Mouse (Mus musculus) embryonic facial prominence, embryonic 15.5 days (tissue): ENCODE measurements at regions not wholly inside any gene's neighbourhood (a gene's known extent, or its start where the extent isn't known, plus 50 kb on each side); places are given as distances from the start of the nearest gene placed in this dataset.

ENCODE experiments used
- ATAC-seq: fragments of 200-750 bp; cut with Nextera tagmentation; 2 replicates; pipeline ENCODE4 v1.8.0; 2017; ENCODE audit warnings: low read depth, moderate TSS enrichment; ENCODE audit not compliant: insufficient number of reproducible peaks, low FRiP score, low TSS enrichment
- H3K27ac ChIP-seq: fragments of 300-500 bp; sonication (generic); replicated peaks from 2 replicates; pipeline ENCODE4 v1.5.1; 2015; ENCODE audit warnings: mild to moderate bottlenecking, inconsistent platforms
- H3K27me3 ChIP-seq: fragments of 300-500 bp; sonication (generic); 2 replicates; pipeline ENCODE4 v1.6.1; 2015; ENCODE audit warnings: inconsistent platforms
- H3K36me3 ChIP-seq: fragments of 300-500 bp; sonication (generic); 2 replicates; pipeline ENCODE4 v1.6.1; 2015; ENCODE audit warnings: mild to moderate bottlenecking, inconsistent platforms
- H3K4me1 ChIP-seq: fragments of 300-500 bp; sonication (generic); 2 replicates; pipeline ENCODE4 v1.6.1; 2015; ENCODE audit warnings: inconsistent platforms
- H3K4me2 ChIP-seq: fragments of 300-500 bp; sonication (generic); replicated peaks from 2 replicates; pipeline ENCODE4 v1.6.1; 2015; ENCODE audit warnings: mild to moderate bottlenecking, inconsistent platforms
- H3K4me3 ChIP-seq: fragments of 300-500 bp; sonication (generic); replicated peaks from 2 replicates; pipeline ENCODE4 v1.5.1; 2015; ENCODE audit warnings: mild to moderate bottlenecking, inconsistent platforms
- H3K9ac ChIP-seq: fragments of 300-500 bp; sonication (generic); 2 replicates; pipeline ENCODE4 v1.6.1; 2015; ENCODE audit warnings: inconsistent platforms
- H3K9me3 ChIP-seq: fragments of 300-500 bp; sonication (generic); replicated peaks from 2 replicates; pipeline ENCODE4 v1.6.1; 2016; ENCODE audit warnings: inconsistent platforms
- WGBS: fragments of 180-500 bp; shearing (Covaris S2); methylation state at CpG from one replicate; pipeline ENCODE4 v1.1.7; 2015; 5-methylcytosine and 5-hydroxymethylcytosine counted together

DNA sequence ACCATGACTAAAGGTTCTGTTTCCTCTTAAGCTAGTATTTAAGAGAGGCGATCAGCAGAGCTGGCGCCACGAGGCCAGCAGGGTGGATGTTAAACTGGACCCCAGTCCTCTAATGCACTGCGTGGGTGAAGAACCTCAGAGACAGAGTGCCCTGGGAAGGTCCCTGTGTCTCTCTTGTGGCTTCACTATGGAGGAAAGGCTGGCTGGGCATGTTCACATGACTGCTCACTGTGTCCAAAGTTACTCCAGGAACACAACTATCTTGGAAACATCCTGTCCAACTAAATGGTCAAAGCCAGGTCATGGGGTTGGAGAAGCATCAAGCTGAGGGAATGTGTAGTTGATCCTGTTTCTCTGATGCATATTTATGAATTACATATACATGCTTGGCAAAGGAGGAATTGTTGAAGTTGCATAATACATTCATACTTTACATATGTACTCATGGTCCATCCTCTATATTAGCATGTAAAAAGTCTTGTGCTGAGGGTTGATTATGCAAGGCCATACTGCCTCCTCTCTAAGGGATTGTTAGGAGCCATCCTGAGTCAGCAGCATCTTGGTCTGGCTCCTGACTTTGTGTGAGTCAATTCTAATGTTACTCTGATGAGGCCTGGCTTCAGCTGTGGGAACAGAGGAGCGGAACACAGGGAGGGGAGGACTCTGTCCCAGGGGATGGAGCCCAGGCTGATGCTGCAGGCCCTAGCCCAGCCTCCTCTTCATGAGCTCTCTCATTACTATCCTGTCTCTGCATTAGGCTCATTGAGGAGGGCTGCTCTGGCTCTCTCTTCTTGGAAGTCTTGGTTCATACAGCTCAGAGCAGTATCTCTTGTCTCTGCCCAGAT is 387.9 kb upstream of the Tshz3 start:
- no peaks in the 10 kb centered on the region for H3K9me3 ChIP-seq
- no peak overlapping the region for H3K27ac ChIP-seq
- H3K4me2 ChIP-seq: no peak overlapping the region
- no peaks in the 10 kb centered on the region for H3K4me1 ChIP-seq
- peak; percentile 72 for ATAC-seq
- H3K4me3 ChIP-seq: no peak overlapping the region
- H3K36me3 ChIP-seq: no peaks in the 10 kb centered on the region
- H3K9ac ChIP-seq: no peak overlapping the region
- no peaks in the 10 kb centered on the region for H3K27me3 ChIP-seq
- WGBS: 78% methylated on average over 5 of the region's 5 CpGs

- Histone ChIP-seq H3K9ac (no peak overlapping the region), H3K27ac (no peak overlapping the region), H3K4me1 (no peaks in the 10 kb centered on the region), H3K9me3 (no peaks in the 10 kb centered on the region), H3K4me2 (no peak overlapping the region), H3K4me3 (no peak overlapping the region), H3K36me3 (no peaks in the 10 kb centered on the region), H3K27me3 (no peaks in the 10 kb centered on the region)
- 82% methylated on average over 9 of the region's 9 CpGs for WGBS
- no peak for ATAC-seq
Observed at GRCm38 (mm10) chr7:36308726-36309125, 389.2 kb upstream of the Tshz3 start.

GRCm38 (mm10) chr7:36308106-36308620 is 389.8 kb upstream of the Tshz3 start:
- Histone ChIP-seq H3K4me2 (no peak overlapping the region), H3K36me3 (no peaks in the 10 kb centered on the region), H3K9me3 (no peaks in the 10 kb centered on the region), H3K27ac (no peak overlapping the region), H3K4me3 (no peak overlapping the region), H3K9ac (no peak overlapping the region), H3K27me3 (no peaks in the 10 kb centered on the region), H3K4me1 (no peaks in the 10 kb centered on the region)
- WGBS: 73% methylated on average over 10 of the region's 10 CpGs
- ATAC-seq: no peak

DNA sequence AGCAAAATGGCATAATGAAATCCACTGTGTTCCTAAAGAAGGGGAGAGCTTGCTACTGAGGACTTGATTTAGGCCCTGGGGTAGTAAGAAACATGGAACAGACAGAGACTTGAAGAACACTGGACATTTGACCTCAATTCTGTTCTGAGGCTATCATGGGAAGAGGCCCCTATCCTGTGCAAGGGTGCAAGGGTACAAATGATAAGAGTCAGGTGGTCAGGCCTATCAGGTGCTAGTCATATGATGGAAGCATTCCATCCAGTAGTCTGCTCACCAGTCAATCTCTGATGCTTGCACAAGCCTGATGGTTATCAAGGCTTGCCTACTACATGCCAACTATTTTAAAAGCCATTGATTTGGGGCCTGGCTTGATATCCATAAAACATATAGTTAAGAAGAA is 420.6 kb upstream of the Tshz3 start:
- H3K36me3 ChIP-seq: no peaks in the 10 kb centered on the region
- no peak overlapping the region for H3K4me3 ChIP-seq
- no peak for ATAC-seq
- no peaks in the 10 kb centered on the region for H3K9me3 ChIP-seq
- no peak overlapping the region for H3K4me2 ChIP-seq
- no peaks in the 10 kb centered on the region for H3K27me3 ChIP-seq
- H3K9ac ChIP-seq: no peak overlapping the region
- no peaks in the 10 kb centered on the region for H3K4me1 ChIP-seq
- no peak overlapping the region for H3K27ac ChIP-seq

- no peaks in the 10 kb centered on the region for H3K36me3 ChIP-seq
- no peak for ATAC-seq
- WGBS: 21% methylated on average over 5 of the region's 5 CpGs
Observed at GRCm38 (mm10) chr7:36268966-36269365, 429.0 kb upstream of the Tshz3 start.

GRCm38 (mm10) chr7:36265163-36265823 is 432.6 kb upstream of the Tshz3 start:
- H3K4me2 ChIP-seq: no peak overlapping the region
- 84% methylated on average over 7 of the region's 7 CpGs for WGBS
- H3K4me1 ChIP-seq: peaks cover 11% of the 10 kb centered on the region; the same call in 1 of the 2 replicates
- no peak overlapping the region for H3K4me3 ChIP-seq
- no peaks in the 10 kb centered on the region for H3K9me3 ChIP-seq
- no peaks in the 10 kb centered on the region for H3K27me3 ChIP-seq
- ATAC-seq: no peak
- H3K36me3 ChIP-seq: no peaks in the 10 kb centered on the region
- no peak overlapping the region for H3K27ac ChIP-seq
- no peak overlapping the region for H3K9ac ChIP-seq

More at GRCm38 (mm10) chr7:36268966-36269365, 429.0 kb upstream of the Tshz3 start:
- peaks cover 11% of the 10 kb centered on the region; the same call in 1 of the 2 replicates for H3K4me1 ChIP-seq
- H3K9ac ChIP-seq: no peak overlapping the region
- no peak overlapping the region for H3K27ac ChIP-seq
- H3K4me3 ChIP-seq: no peak overlapping the region
- no peak overlapping the region for H3K4me2 ChIP-seq
- H3K9me3 ChIP-seq: no peaks in the 10 kb centered on the region
- H3K27me3 ChIP-seq: no peaks in the 10 kb centered on the region

- no peak overlapping the region for H3K4me3 ChIP-seq
- H3K4me2 ChIP-seq: no peak overlapping the region
- no peaks in the 10 kb centered on the region for H3K4me1 ChIP-seq
- H3K9me3 ChIP-seq: no peaks in the 10 kb centered on the region
- no peak overlapping the region for H3K27ac ChIP-seq
- H3K9ac ChIP-seq: no peak overlapping the region
- no peaks in the 10 kb centered on the region for H3K36me3 ChIP-seq
- no peaks in the 10 kb centered on the region for H3K27me3 ChIP-seq
- no peak for ATAC-seq
- WGBS: 64% methylated on average over 8 of the region's 8 CpGs
Observed at GRCm38 (mm10) chr7:36262124-36262710, 435.7 kb upstream of the Tshz3 start.

DNA sequence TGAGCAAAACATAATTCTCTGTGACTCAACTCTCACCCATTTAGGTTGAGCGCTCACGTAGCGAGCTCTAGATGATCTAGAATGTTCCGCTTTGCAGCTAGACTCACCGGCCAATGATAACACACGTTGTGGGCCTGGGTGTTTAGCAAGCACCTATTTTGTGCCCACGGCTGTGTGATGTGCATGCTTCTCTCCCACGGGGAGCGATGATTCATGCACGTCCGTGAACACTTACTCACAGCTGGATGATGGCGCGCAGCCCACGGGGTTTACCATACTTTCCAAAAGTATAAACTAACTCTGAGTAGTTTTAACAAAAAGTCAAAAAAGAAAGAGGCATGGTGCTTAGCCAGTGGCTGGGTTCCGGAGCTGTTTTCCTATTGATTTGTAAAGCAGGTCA is 440.8 kb upstream of the Tshz3 start:
- Histone ChIP-seq H3K27ac (no peak overlapping the region), H3K9me3 (no peaks in the 10 kb centered on the region), H3K4me2 (no peak overlapping the region), H3K4me3 (no peak overlapping the region), H3K36me3 (no peaks in the 10 kb centered on the region), H3K27me3 (no peaks in the 10 kb centered on the region), H3K9ac (no peak overlapping the region), H3K4me1 (no peaks in the 10 kb centered on the region)
- ATAC-seq: no peak
- 88% methylated on average over 15 of the region's 15 CpGs for WGBS

- no peak overlapping the region for H3K4me2 ChIP-seq
- no peak overlapping the region for H3K4me3 ChIP-seq
- no peaks in the 10 kb centered on the region for H3K27me3 ChIP-seq
- no peak for ATAC-seq
- no peaks in the 10 kb centered on the region for H3K9me3 ChIP-seq
- no peak overlapping the region for H3K9ac ChIP-seq
- H3K27ac ChIP-seq: no peak overlapping the region
- no peaks in the 10 kb centered on the region for H3K36me3 ChIP-seq
- no peaks in the 10 kb centered on the region for H3K4me1 ChIP-seq
Observed at GRCm38 (mm10) chr7:36247356-36247755, 444.6 kb upstream of the Zfp507 start.

GRCm38 (mm10) chr7:36236673-36237072 is 433.9 kb upstream of the Zfp507 start:
- Histone ChIP-seq H3K4me2 (no peak overlapping the region), H3K27me3 (no peaks in the 10 kb centered on the region), H3K27ac (no peak overlapping the region), H3K36me3 (no peaks in the 10 kb centered on the region), H3K9ac (no peak overlapping the region), H3K4me3 (no peak overlapping the region), H3K4me1 (no peaks in the 10 kb centered on the region), H3K9me3 (no peaks in the 10 kb centered on the region)
- no peak for ATAC-seq
- WGBS: 96% methylated on average over 2 of the region's 2 CpGs

GRCm38 (mm10) chr7:36229031-36229430 is 426.2 kb upstream of the Zfp507 start:
- H3K9ac ChIP-seq: no peak overlapping the region
- H3K27ac ChIP-seq: no peak overlapping the region
- no peak overlapping the region for H3K4me2 ChIP-seq
- no peak overlapping the region for H3K4me3 ChIP-seq
- H3K27me3 ChIP-seq: no peaks in the 10 kb centered on the region
- no peaks in the 10 kb centered on the region for H3K36me3 ChIP-seq
- no peak for ATAC-seq
- H3K4me1 ChIP-seq: no peaks in the 10 kb centered on the region
- no peaks in the 10 kb centered on the region for H3K9me3 ChIP-seq
